Mouse (Mus musculus): Measurements from ENCODE around the gene P2rx7. TPM values are rescaled to one million over a fixed set of nuclear protein-coding genes. Genes with fewer than 3 reads are reported as not detected.

The P2rx7 gene
- polyA plus RNA-seq, 1 experiment from 2014 or later = 0.04 TPM

GRCm38 (mm10) chr5:122705174-122705573 is 61.5 kb downstream of the P2rx7 start:
- DNase-seq (ENCODE audit: low read depth, low spot score) (no peak), ATAC-seq (no peak)
- ChIA-PET CTCF (no interaction called here), POLR2A (no interaction called here)
- TF ChIP-seq CTCF (IDR thresholded peaks at IDR 0.05) = no peak
- in situ Hi-C loops (cut with MboI; ENCODE audit: low pct_unique_long_range_greater_than_20kb) = no loop called here
- H3K27me3 ChIP-seq = no peaks in the 10 kb centered on the region

GRCm38 (mm10) chr5:122706917-122707275 is 63.2 kb downstream of the P2rx7 start:
- ATAC-seq (no peak), DNase-seq (ENCODE audit: low read depth, low spot score) (no peak)
- H3K27me3 ChIP-seq = no peaks in the 10 kb centered on the region
- in situ Hi-C loops (cut with MboI; ENCODE audit: low pct_unique_long_range_greater_than_20kb) = no loop called here
- ChIA-PET CTCF (interaction anchor here (0.7 to 3.1 kb wide), 5 partner anchors 10 to 80 kb away, joined by 3 to 13 read pairs (median 3); no protein-coding TSS in a partner anchor), POLR2A (interaction anchor here (0.6 to 1.2 kb wide), 2 partner anchors 209 to 336 kb away, joined by 3 to 4 read pairs; partner anchors contain the start of gene Gpn3)
- no peak for TF ChIP-seq CTCF (IDR thresholded peaks at IDR 0.05)

GRCm38 (mm10) chr5:122707276-122708181 is 63.8 kb downstream of the P2rx7 start, which contains the start of gene P2rx4:
P2rx4 (plus strand) TSS chr5:122707544.
- in situ Hi-C loops (cut with MboI; ENCODE audit: low pct_unique_long_range_greater_than_20kb) = no loop called here
- ATAC-seq = peak; percentile 70
- DNase-seq (ENCODE audit: low read depth, low spot score) = no peak
- TF ChIP-seq CTCF (IDR thresholded peaks at IDR 0.05) = peak; percentile 49
- no peaks in the 10 kb centered on the region for H3K27me3 ChIP-seq
- ChIA-PET CTCF (interaction anchor here (0.7 to 3.1 kb wide), 5 partner anchors 9 to 282 kb away, joined by 3 to 13 read pairs (median 3); no protein-coding TSS in a partner anchor), POLR2A (interaction anchor here (0.6 to 1.2 kb wide), 6 partner anchors 12 to 720 kb away, joined by 3 to 5 read pairs (median 4); partner anchors contain the start of gene Gpn3)

- ChIA-PET CTCF (interaction anchor here (0.7 to 3.1 kb wide), 4 partner anchors 17 to 55 kb away, joined by 3 to 13 read pairs (median 3); no protein-coding TSS in a partner anchor), POLR2A (no interaction called here)
- in situ Hi-C loops (cut with MboI; ENCODE audit: low pct_unique_long_range_greater_than_20kb) = no loop called here
- no peaks in the 10 kb centered on the region for H3K27me3 ChIP-seq
- no peak for DNase-seq (ENCODE audit: low read depth, low spot score)
- no peak for ATAC-seq
- no peak for TF ChIP-seq CTCF (IDR thresholded peaks at IDR 0.05)
Measured at GRCm38 (mm10) chr5:122708819-122709218, 65.1 kb downstream of the P2rx7 start.

GRCm38 (mm10) chr5:122715723-122716122 is 72.0 kb downstream of the P2rx7 start:
- DNase-seq (ENCODE audit: low read depth, low spot score) = no peak
- H3K27me3 ChIP-seq = no peaks in the 10 kb centered on the region
- ATAC-seq = no peak
- CTCF ChIA-PET = interaction anchor here (1.0 to 2.1 kb wide), 4 partner anchors 8 to 27 kb away, joined by 3 to 8 read pairs (median 3); partner anchors contain the start of gene P2rx4
- TF ChIP-seq CTCF (IDR thresholded peaks at IDR 0.05) = no peak
- in situ Hi-C loops (cut with MboI; ENCODE audit: low pct_unique_long_range_greater_than_20kb) = no loop called here
- POLR2A ChIA-PET = interaction anchor here (0.6 kb wide), 2 partner anchors 214 to 215 kb away, joined by 4 read pairs; partner anchors contain the start of gene Atp2a2

- in situ Hi-C loops (cut with MboI; ENCODE audit: low pct_unique_long_range_greater_than_20kb) = no loop called here
- H3K27me3 ChIP-seq = no peaks in the 10 kb centered on the region
- no peak for DNase-seq (ENCODE audit: low read depth, low spot score)
- ChIA-PET CTCF (interaction anchor here (0.9 to 1.2 kb wide), 3 partner anchors 9 to 19 kb away, joined by 3 to 5 read pairs (median 4); partner anchors contain the start of gene P2rx4), POLR2A (no interaction called here)
- no peak for ATAC-seq
- TF ChIP-seq CTCF (IDR thresholded peaks at IDR 0.05) = peak; percentile 55
Measured at GRCm38 (mm10) chr5:122716793-122717192, 73.1 kb downstream of the P2rx7 start.

GRCm38 (mm10) chr5:122718400-122718799 is 74.7 kb downstream of the P2rx7 start:
- ATAC-seq (no peak), DNase-seq (ENCODE audit: low read depth, low spot score) (no peak)
- no peak for TF ChIP-seq CTCF (IDR thresholded peaks at IDR 0.05)
- CTCF ChIA-PET = no interaction called here
- POLR2A ChIA-PET = no interaction called here
- in situ Hi-C loops (cut with MboI; ENCODE audit: low pct_unique_long_range_greater_than_20kb) = no loop called here
- H3K27me3 ChIP-seq = no peaks in the 10 kb centered on the region

- ChIA-PET POLR2A (interaction anchor here (1.0 kb wide), 1 partner anchor 11 kb away, joined by 4 read pairs; no protein-coding TSS in a partner anchor), CTCF (no interaction called here)
- no peaks in the 10 kb centered on the region for H3K27me3 ChIP-seq
- in situ Hi-C loops (cut with MboI; ENCODE audit: low pct_unique_long_range_greater_than_20kb) = no loop called here
- ATAC-seq (no peak), DNase-seq (ENCODE audit: low read depth, low spot score) (no peak)
- no peak for TF ChIP-seq CTCF (IDR thresholded peaks at IDR 0.05)
Measured at GRCm38 (mm10) chr5:122719168-122719567, 75.5 kb downstream of the P2rx7 start.

GRCm38 (mm10) chr5:122725453-122725852 is 81.7 kb downstream of the P2rx7 start:
- ChIA-PET POLR2A (interaction anchor here (0.6 kb wide), 1 partner anchor 27 kb away, joined by 5 read pairs; no protein-coding TSS in a partner anchor), CTCF (interaction anchor here (1.2 to 2.2 kb wide), 8 partner anchors 10 to 153 kb away, joined by 3 to 13 read pairs (median 5); partner anchors contain the start of gene P2rx4)
- in situ Hi-C loops (cut with MboI; ENCODE audit: low pct_unique_long_range_greater_than_20kb) = loop anchor here (5.0 kb wide), 2 partner anchors 93 to 323 kb away; no protein-coding TSS in a partner anchor
- TF ChIP-seq CTCF (IDR thresholded peaks at IDR 0.05) = no peak
- no peak for DNase-seq (ENCODE audit: low read depth, low spot score)
- H3K27me3 ChIP-seq = no peaks in the 10 kb centered on the region
- ATAC-seq = no peak

GRCm38 (mm10) chr5:122726068-122726467 is 82.4 kb downstream of the P2rx7 start:
- peak; percentile 37 for DNase-seq (ENCODE audit: low read depth, low spot score)
- POLR2A ChIA-PET = no interaction called here
- TF ChIP-seq CTCF (IDR thresholded peaks at IDR 0.05) = peak; percentile 90
- CTCF ChIA-PET = interaction anchor here (0.9 to 2.2 kb wide), 13 partner anchors 9 to 153 kb away, joined by 3 to 13 read pairs (median 4); partner anchors contain the start of gene P2rx4
- peak; percentile 46 for ATAC-seq
- in situ Hi-C loops (cut with MboI; ENCODE audit: low pct_unique_long_range_greater_than_20kb) = loop anchor here (5.0 kb wide), 2 partner anchors 94 to 324 kb away; no protein-coding TSS in a partner anchor
- H3K27me3 ChIP-seq = no peaks in the 10 kb centered on the region
